Mouse (Mus musculus) brain, embryonic 14.5 days (tissue): ENCODE data around the gene Cntnap2.

ENCODE experiments used
- CTCF ChIP-seq: fragments of 200-500 bp; IDR thresholded peaks from 2 replicates; pipeline ENCODE4 v1.5.1; 2012; ENCODE audit warnings: inconsistent platforms, mild to moderate bottlenecking, moderate library complexity, borderline replicate concordance; ENCODE audit not compliant: insufficient read depth, insufficient read length; ENCODE audit errors: extremely low read depth
- POLR2A ChIP-seq: fragments of 200-500 bp; IDR thresholded peaks from 2 replicates; pipeline ENCODE4 v1.6.1; 2012; ENCODE audit warnings: mild to moderate bottlenecking, inconsistent platforms, borderline replicate concordance; ENCODE audit not compliant: poor library complexity, insufficient read depth, insufficient read length, severe bottlenecking; ENCODE audit errors: extremely low read depth

GRCm38 (mm10) chr6:46031821-46032594 is 972.9 kb downstream of the Cntnap2 start:
- TF ChIP-seq POLR2A (no peak), CTCF (no peak)
